Mouse (Mus musculus) forebrain, embryonic 14.5 days (tissue): ENCODE results near the gene Alpk1. TPM values are rescaled to one million over a fixed set of nuclear protein-coding genes. Genes with fewer than 3 reads are reported as not detected.
A peak's percentile ranks its signal among the peaks of the same experiment; 100 is the strongest.

ENCODE experiments used
- ATAC-seq: fragments of 200-750 bp; cut with Nextera tagmentation; 2 replicates; pipeline ENCODE4 v1.8.0; 2017; ENCODE audit warnings: mild to moderate bottlenecking, moderate library complexity
- DNase-seq: peaks from one replicate; pipeline ENCODE4 v3.0.0-alpha.2; 2015; ENCODE audit warnings: low spot score
- H3K27ac ChIP-seq: fragments of 300-500 bp; sonication (generic); 2 replicates; pipeline ENCODE4 v1.5.1; 2014; ENCODE audit warnings: low read depth, mild to moderate bottlenecking, control low read depth, low read length, moderate library complexity
- H3K27me3 ChIP-seq: fragments of 300-500 bp; sonication (generic); replicated peaks from 2 replicates; pipeline ENCODE4 v1.6.1; 2014; ENCODE audit warnings: low read length, control low read depth, mixed read lengths; ENCODE audit not compliant: control insufficient read depth, insufficient read depth
- H3K36me3 ChIP-seq: fragments of 300-500 bp; sonication (generic); 2 replicates; pipeline ENCODE4 v1.6.1; 2014; ENCODE audit warnings: low read length, control low read depth; ENCODE audit not compliant: control insufficient read depth, insufficient read depth
- H3K4me1 ChIP-seq: fragments of 300-500 bp; sonication (generic); 2 replicates; pipeline ENCODE4 v1.6.1; 2014; ENCODE audit warnings: antibody characterized with exemption, low read length, control low read depth; ENCODE audit not compliant: control insufficient read depth, insufficient read depth
- H3K4me2 ChIP-seq: fragments of 300-500 bp; sonication (generic); 2 replicates; pipeline ENCODE4 v1.6.1; 2014; ENCODE audit warnings: mild to moderate bottlenecking, control low read depth, low read length
- H3K4me3 ChIP-seq: fragments of 300-500 bp; sonication (generic); 2 replicates; pipeline ENCODE4 v1.5.1; 2014; ENCODE audit warnings: low read depth, low read length, control low read depth
- H3K9ac ChIP-seq: fragments of 300-500 bp; sonication (generic); 2 replicates; pipeline ENCODE4 v1.6.1; 2014; ENCODE audit warnings: mild to moderate bottlenecking, low read length, control low read depth, moderate library complexity
- H3K9me3 ChIP-seq: fragments of 300-500 bp; sonication (generic); replicated peaks from 2 replicates; pipeline ENCODE4 v1.6.1; 2016; ENCODE audit warnings: low read length, control low read depth, mixed read lengths; ENCODE audit not compliant: control insufficient read depth
- WGBS: fragments of 180-500 bp; shearing (Covaris S2); extraction: QIAGEN DNeasy Blood & Tissue Kit; methylation state at CpG from one replicate; pipeline ENCODE4 v1.1.7; 2014; 5-methylcytosine and 5-hydroxymethylcytosine counted together
- polyA plus RNA-seq: library from polyadenylated mRNA; unstranded; fragments of >200 nt; fragmentation: Nextera tagmentation; extraction: Ambion mirVana; gene quantifications from 2 replicates; pipeline ENCODE4 v1.2.1, GENCODE M21; 2014

Gene Alpk1
- polyA plus RNA-seq, 1 experiment from 2014 or later: 1.1 TPM

GRCm38 (mm10) chr3:127660712-127661111 lies 119.6 kb downstream of the Alpk1 start:
- 71% methylated on average over 7 of the region's 7 CpGs for WGBS
- Histone ChIP-seq H3K27me3 (peaks cover 2% of the 10 kb centered on the region; the same call in 1 of the 2 replicates), H3K27ac (no peak overlapping the region), H3K36me3 (no peaks in the 10 kb centered on the region), H3K9me3 (no peaks in the 10 kb centered on the region), H3K9ac (no peak overlapping the region), H3K4me1 (peaks cover 8% of the 10 kb centered on the region), H3K4me3 (no peak overlapping the region), H3K4me2 (no peak overlapping the region)
- no peak for DNase-seq
- ATAC-seq: no peak

- Histone ChIP-seq H3K4me3 (no peak overlapping the region), H3K27me3 (no peaks in the 10 kb centered on the region), H3K4me2 (no peak overlapping the region), H3K9ac (no peak overlapping the region), H3K9me3 (no peaks in the 10 kb centered on the region), H3K36me3 (no peaks in the 10 kb centered on the region), H3K27ac (peak overlapping the region; percentile 40; the same call in 1 of the 2 replicates), H3K4me1 (no peaks in the 10 kb centered on the region)
- peak; percentile 87 for DNase-seq
- ATAC-seq: peak; percentile 89
- WGBS: 10% methylated on average over 7 of the region's 7 CpGs
Measured at GRCm38 (mm10) chr3:127651742-127652653, 128.3 kb downstream of the Alpk1 start.

- 14% methylated on average over 18 of the region's 18 CpGs for WGBS
- no peaks in the 10 kb centered on the region for H3K36me3 ChIP-seq
- H3K4me1 ChIP-seq: peaks cover 23% of the 10 kb centered on the region
- peak overlapping the region; percentile 40; the same call in 1 of the 2 replicates for H3K27ac ChIP-seq
- peaks cover 16% of the 10 kb centered on the region for H3K27me3 ChIP-seq
- ATAC-seq: peak; percentile 89
- no peaks in the 10 kb centered on the region for H3K9me3 ChIP-seq
- DNase-seq: peak; percentile 91
- H3K9ac ChIP-seq: no peak overlapping the region
- peak overlapping the region; percentile 4; the same call in 1 of the 2 replicates for H3K4me2 ChIP-seq
- no peak overlapping the region for H3K4me3 ChIP-seq
Measured at GRCm38 (mm10) chr3:127646156-127646825, 134.0 kb downstream of the Alpk1 start.

- H3K9ac ChIP-seq: no peak overlapping the region
- H3K27ac ChIP-seq: peak overlapping the region; percentile 44; the same call in 1 of the 2 replicates
- no peaks in the 10 kb centered on the region for H3K9me3 ChIP-seq
- peak overlapping the region; percentile 22; the same call in 1 of the 2 replicates for H3K4me2 ChIP-seq
- H3K27me3 ChIP-seq: peaks cover 40% of the 10 kb centered on the region
- peak; percentile 47 for DNase-seq
- ATAC-seq: no peak
- peaks cover 37% of the 10 kb centered on the region for H3K4me1 ChIP-seq
- no peaks in the 10 kb centered on the region for H3K36me3 ChIP-seq
- no peak overlapping the region for H3K4me3 ChIP-seq
- 13% methylated on average over 5 of the region's 5 CpGs for WGBS
Measured at GRCm38 (mm10) chr3:127642211-127642610, 138.1 kb downstream of the Alpk1 start.

GRCm38 (mm10) chr3:127640762-127641700 lies 139.3 kb downstream of the Alpk1 start:
- no peaks in the 10 kb centered on the region for H3K36me3 ChIP-seq
- 9% methylated on average over 37 of the region's 37 CpGs for WGBS
- peak overlapping the region; percentile 45; the same call in 1 of the 2 replicates for H3K9ac ChIP-seq
- peak overlapping the region; percentile 84 for H3K27ac ChIP-seq
- ATAC-seq (peak; percentile 30; the same call in 1 of the 2 replicates), DNase-seq (peak; percentile 52)
- peaks cover 36% of the 10 kb centered on the region for H3K4me1 ChIP-seq
- H3K4me3 ChIP-seq: peak overlapping the region; percentile 8
- H3K27me3 ChIP-seq: peaks cover 40% of the 10 kb centered on the region
- H3K4me2 ChIP-seq: peak overlapping the region; percentile 43
- H3K9me3 ChIP-seq: no peaks in the 10 kb centered on the region

GRCm38 (mm10) chr3:127639875-127640761 lies 140.2 kb downstream of the Alpk1 start:
- Histone ChIP-seq H3K4me2 (peak overlapping the region; percentile 43), H3K9ac (peak overlapping the region; percentile 45; the same call in 1 of the 2 replicates), H3K4me3 (0 out of 2 replicates have a peak overlapping the region, but pooled peaks have one; percentile 8), H3K27ac (peak overlapping the region; percentile 84), H3K9me3 (no peaks in the 10 kb centered on the region), H3K36me3 (no peaks in the 10 kb centered on the region), H3K27me3 (peaks cover 41% of the 10 kb centered on the region), H3K4me1 (peaks cover 29% of the 10 kb centered on the region)
- DNase-seq (peak; percentile 81), ATAC-seq (peak; percentile 81)
- under 1% methylated on average over 36 of the region's 36 CpGs for WGBS

- Histone ChIP-seq H3K9me3 (no peaks in the 10 kb centered on the region), H3K27me3 (peaks cover 31% of the 10 kb centered on the region), H3K27ac (peak overlapping the region; percentile 96), H3K4me2 (peak overlapping the region; percentile 70), H3K9ac (peak overlapping the region; percentile 81), H3K4me3 (peak overlapping the region; percentile 65), H3K36me3 (no peaks in the 10 kb centered on the region), H3K4me1 (peaks cover 12% of the 10 kb centered on the region)
- ATAC-seq (no peak), DNase-seq (no peak)
- WGBS: 1% methylated on average over 3 of the region's 3 CpGs
Measured at GRCm38 (mm10) chr3:127634984-127635349, 145.4 kb downstream of the Alpk1 start.
